Comparison of ENCODE assay signal across 13 mouse cellular contexts in the genomic region with DNA sequence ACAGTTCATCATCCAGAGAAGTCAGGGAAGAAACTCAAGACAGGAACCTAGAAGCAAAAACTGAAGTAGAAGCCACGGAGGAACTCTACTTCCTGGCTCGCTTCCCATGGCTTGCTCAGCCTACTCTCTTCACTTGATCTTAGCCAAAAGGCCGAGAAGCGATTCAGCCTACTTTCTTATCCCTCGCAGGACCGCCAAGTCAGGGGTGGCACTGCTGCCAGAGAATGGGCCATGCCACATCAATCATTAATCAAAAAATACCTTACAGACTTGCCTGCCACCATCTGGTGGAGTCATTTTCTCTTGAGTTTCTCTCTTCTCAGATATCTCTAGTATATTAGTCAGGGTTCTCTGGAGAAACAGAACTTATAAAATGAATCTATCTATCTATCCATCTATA.
"Had no signal": no experiment of that assay in that cellular context is flagged by ENCODE, and none has a peak within 500 bp of the region (broad histone marks: within the 10 kb centered on the region; RNA-seq: fewer than 3 reads in every experiment).

No protein-coding gene starts in this region.

- H3K9ac ChIP-seq: intestine, embryonic 15.5 days; limb, embryonic 15.5 days; liver, embryonic 14.5 days; midbrain, embryonic 12.5 days; neural tube, embryonic 13.5 days had no signal

- DNase-seq: lung, adult 18-20 months; retina, postnatal 1 day; right cerebral cortex, postnatal 4 days; spleen, adult 18-20 months; thymus, adult 18-20 months; thymus, postnatal 14 days had no signal

- H3K4me2 ChIP-seq: intestine, embryonic 15.5 days; limb, embryonic 15.5 days; midbrain, embryonic 12.5 days; neural tube, embryonic 13.5 days had no signal

- H3K9me3 ChIP-seq: intestine, embryonic 15.5 days; limb, embryonic 15.5 days; midbrain, embryonic 12.5 days; neural tube, embryonic 13.5 days had no signal

- H3K27me3 ChIP-seq: intestine, embryonic 15.5 days; limb, embryonic 15.5 days; midbrain, embryonic 12.5 days; neural tube, embryonic 13.5 days had no signal

- H3K27ac ChIP-seq: intestine, embryonic 15.5 days; left cerebral cortex, adult 2 months; limb, embryonic 15.5 days; liver, embryonic 14.5 days; midbrain, embryonic 12.5 days; neural tube, embryonic 13.5 days had no signal

- H3K4me1 ChIP-seq: intestine, embryonic 15.5 days; midbrain, embryonic 12.5 days; neural tube, embryonic 13.5 days had no signal

- ATAC-seq: intestine, embryonic 15.5 days; midbrain, embryonic 16.5 days had no signal

- H3K4me3 ChIP-seq: intestine, embryonic 15.5 days; left cerebral cortex, adult 2 months; limb, embryonic 15.5 days; midbrain, embryonic 12.5 days; neural tube, embryonic 13.5 days had no signal
